Mouse (Mus musculus): ENCODE data around the gene Nrp1. TPM values are rescaled to one million over a fixed set of nuclear protein-coding genes. Genes with fewer than 3 reads are reported as not detected.

Gene Nrp1
- polyA plus RNA-seq, 1 experiment from 2014 or later = 42.8 TPM

GRCm38 (mm10) chr8:128391182-128391760 lies 32.9 kb downstream of the Nrp1 start:
- Histone ChIP-seq H3K27me3 (ENCODE audit: control insufficient read depth, insufficient read depth, low read length) (no peaks in the 10 kb centered on the region), H3K27ac (replicated peaks; ENCODE audit: low read depth, low read length) (no peak overlapping the region), H3K9me3 (replicated peaks; ENCODE audit: control insufficient read depth, low read length) (no peaks in the 10 kb centered on the region), H3K9ac (replicated peaks; ENCODE audit: low read length) (no peak overlapping the region), H3K36me3 (replicated peaks; ENCODE audit: control insufficient read depth, insufficient read depth, low read depth, low read length) (no peaks in the 10 kb centered on the region), H3K4me2 (ENCODE audit: low read depth, low read length) (no peak overlapping the region), H3K4me1 (ENCODE audit: control insufficient read depth, insufficient read depth, low read length) (no peaks in the 10 kb centered on the region), H3K4me3 (ENCODE audit: low read depth, low read length) (no peak overlapping the region)
- no peak for ATAC-seq (replicated peaks; ENCODE audit: insufficient number of reproducible peaks, low FRiP score, low TSS enrichment, low read depth)
- DNase-seq (ENCODE audit: low spot score) = no peak
- WGBS = 83% methylated on average over 4 of the region's 4 CpGs

DNA sequence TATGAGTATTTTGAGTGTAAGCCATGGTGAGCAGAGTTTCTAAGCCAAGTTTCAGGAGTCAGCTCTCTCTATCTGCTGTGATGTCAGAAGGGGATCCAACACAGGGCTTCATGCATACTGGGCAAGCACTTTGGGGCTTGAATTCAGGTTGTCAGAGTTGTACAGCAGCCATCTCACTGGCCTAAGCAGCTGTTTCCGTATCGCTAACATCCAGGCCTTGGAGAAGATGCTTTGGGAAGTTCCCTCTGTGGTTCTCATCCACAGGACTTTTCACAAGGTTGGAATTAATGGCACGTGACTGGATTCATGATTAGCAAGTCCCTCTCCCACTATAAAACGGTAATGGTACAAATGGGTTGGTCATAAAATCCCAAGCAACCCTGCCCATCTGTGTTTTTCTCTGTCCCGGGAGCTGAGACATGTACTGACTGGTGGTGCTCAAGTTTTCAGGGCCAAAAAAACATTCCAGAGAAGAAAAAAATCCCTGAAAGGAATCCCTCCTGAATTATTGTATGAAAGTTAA lies 36.3 kb downstream of the Nrp1 start:
- Histone ChIP-seq H3K27me3 (ENCODE audit: control insufficient read depth, insufficient read depth, low read length) (no peaks in the 10 kb centered on the region), H3K4me1 (ENCODE audit: control insufficient read depth, insufficient read depth, low read length) (no peaks in the 10 kb centered on the region), H3K27ac (replicated peaks; ENCODE audit: low read depth, low read length) (no peak overlapping the region), H3K4me2 (ENCODE audit: low read depth, low read length) (no peak overlapping the region), H3K9me3 (replicated peaks; ENCODE audit: control insufficient read depth, low read length) (no peaks in the 10 kb centered on the region), H3K9ac (replicated peaks; ENCODE audit: low read length) (no peak overlapping the region), H3K36me3 (replicated peaks; ENCODE audit: control insufficient read depth, insufficient read depth, low read depth, low read length) (no peaks in the 10 kb centered on the region), H3K4me3 (ENCODE audit: low read depth, low read length) (no peak overlapping the region)
- DNase-seq (ENCODE audit: low spot score) = no peak
- 81% methylated on average over 5 of the region's 5 CpGs for WGBS
- no peak for ATAC-seq (replicated peaks; ENCODE audit: insufficient number of reproducible peaks, low FRiP score, low TSS enrichment, low read depth)

GRCm38 (mm10) chr8:128396968-128397367 lies 38.6 kb downstream of the Nrp1 start:
- no peak overlapping the region for H3K27ac ChIP-seq (replicated peaks; ENCODE audit: low read depth, low read length)
- ATAC-seq (replicated peaks; ENCODE audit: insufficient number of reproducible peaks, low FRiP score, low TSS enrichment, low read depth) (no peak), DNase-seq (ENCODE audit: low spot score) (no peak)
- H3K4me1 ChIP-seq (ENCODE audit: control insufficient read depth, insufficient read depth, low read length) = no peaks in the 10 kb centered on the region
- no peaks in the 10 kb centered on the region for H3K27me3 ChIP-seq (ENCODE audit: control insufficient read depth, insufficient read depth, low read length)
- no peak overlapping the region for H3K4me2 ChIP-seq (ENCODE audit: low read depth, low read length)
- no peak overlapping the region for H3K9ac ChIP-seq (replicated peaks; ENCODE audit: low read length)
- 45% methylated on average over 7 of the region's 7 CpGs for WGBS
- no peaks in the 10 kb centered on the region for H3K36me3 ChIP-seq (replicated peaks; ENCODE audit: control insufficient read depth, insufficient read depth, low read depth, low read length)
- no peaks in the 10 kb centered on the region for H3K9me3 ChIP-seq (replicated peaks; ENCODE audit: control insufficient read depth, low read length)
- H3K4me3 ChIP-seq (ENCODE audit: low read depth, low read length) = no peak overlapping the region

DNA sequence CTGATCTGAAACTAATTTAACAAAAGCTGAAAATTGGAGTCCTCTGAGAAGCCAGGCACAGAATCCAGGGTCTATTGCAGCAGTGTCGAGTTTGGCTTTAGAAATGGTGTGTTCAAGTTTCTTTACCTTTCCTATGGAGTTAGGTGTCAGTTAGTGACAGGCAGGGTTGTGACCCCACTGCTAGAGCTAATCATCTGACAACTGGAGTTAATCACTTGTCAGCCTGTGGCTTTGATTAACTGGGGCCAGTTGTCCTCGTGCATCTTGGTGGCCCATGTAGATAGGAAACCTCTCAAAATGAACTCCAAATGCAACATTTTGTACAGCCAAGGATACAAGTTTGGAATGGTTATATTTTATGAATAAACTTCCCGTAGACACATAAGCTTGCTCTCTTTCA lies 39.0 kb downstream of the Nrp1 start:
- no peak overlapping the region for H3K27ac ChIP-seq (replicated peaks; ENCODE audit: low read depth, low read length)
- H3K36me3 ChIP-seq (replicated peaks; ENCODE audit: control insufficient read depth, insufficient read depth, low read depth, low read length) = no peaks in the 10 kb centered on the region
- H3K4me1 ChIP-seq (ENCODE audit: control insufficient read depth, insufficient read depth, low read length) = no peaks in the 10 kb centered on the region
- WGBS = 22% methylated on average over 3 of the region's 3 CpGs
- DNase-seq (ENCODE audit: low spot score) (peak; percentile 41), ATAC-seq (replicated peaks; ENCODE audit: insufficient number of reproducible peaks, low FRiP score, low TSS enrichment, low read depth) (no peak)
- no peaks in the 10 kb centered on the region for H3K9me3 ChIP-seq (replicated peaks; ENCODE audit: control insufficient read depth, low read length)
- no peak overlapping the region for H3K4me2 ChIP-seq (ENCODE audit: low read depth, low read length)
- H3K27me3 ChIP-seq (ENCODE audit: control insufficient read depth, insufficient read depth, low read length) = no peaks in the 10 kb centered on the region
- no peak overlapping the region for H3K9ac ChIP-seq (replicated peaks; ENCODE audit: low read length)
- no peak overlapping the region for H3K4me3 ChIP-seq (ENCODE audit: low read depth, low read length)

GRCm38 (mm10) chr8:128398472-128399091 lies 40.2 kb downstream of the Nrp1 start:
- Histone ChIP-seq H3K9ac (replicated peaks; ENCODE audit: low read length) (no peak overlapping the region), H3K4me1 (ENCODE audit: control insufficient read depth, insufficient read depth, low read length) (no peaks in the 10 kb centered on the region), H3K4me2 (ENCODE audit: low read depth, low read length) (no peak overlapping the region), H3K4me3 (ENCODE audit: low read depth, low read length) (no peak overlapping the region), H3K36me3 (replicated peaks; ENCODE audit: control insufficient read depth, insufficient read depth, low read depth, low read length) (no peaks in the 10 kb centered on the region), H3K27me3 (ENCODE audit: control insufficient read depth, insufficient read depth, low read length) (no peaks in the 10 kb centered on the region), H3K9me3 (replicated peaks; ENCODE audit: control insufficient read depth, low read length) (no peaks in the 10 kb centered on the region), H3K27ac (replicated peaks; ENCODE audit: low read depth, low read length) (no peak overlapping the region)
- WGBS = 77% methylated on average over 11 of the region's 11 CpGs
- DNase-seq (ENCODE audit: low spot score) (no peak), ATAC-seq (replicated peaks; ENCODE audit: insufficient number of reproducible peaks, low FRiP score, low TSS enrichment, low read depth) (no peak)

GRCm38 (mm10) chr8:128400286-128400685 lies 41.9 kb downstream of the Nrp1 start:
- Histone ChIP-seq H3K9ac (replicated peaks; ENCODE audit: low read length) (no peak overlapping the region), H3K4me2 (ENCODE audit: low read depth, low read length) (no peak overlapping the region), H3K4me1 (ENCODE audit: control insufficient read depth, insufficient read depth, low read length) (no peaks in the 10 kb centered on the region), H3K27ac (replicated peaks; ENCODE audit: low read depth, low read length) (no peak overlapping the region), H3K4me3 (ENCODE audit: low read depth, low read length) (no peak overlapping the region), H3K36me3 (replicated peaks; ENCODE audit: control insufficient read depth, insufficient read depth, low read depth, low read length) (no peaks in the 10 kb centered on the region), H3K9me3 (replicated peaks; ENCODE audit: control insufficient read depth, low read length) (no peaks in the 10 kb centered on the region), H3K27me3 (ENCODE audit: control insufficient read depth, insufficient read depth, low read length) (no peaks in the 10 kb centered on the region)
- no peak for DNase-seq (ENCODE audit: low spot score)
- 80% methylated on average over 5 of the region's 5 CpGs for WGBS
- no peak for ATAC-seq (replicated peaks; ENCODE audit: insufficient number of reproducible peaks, low FRiP score, low TSS enrichment, low read depth)

DNA sequence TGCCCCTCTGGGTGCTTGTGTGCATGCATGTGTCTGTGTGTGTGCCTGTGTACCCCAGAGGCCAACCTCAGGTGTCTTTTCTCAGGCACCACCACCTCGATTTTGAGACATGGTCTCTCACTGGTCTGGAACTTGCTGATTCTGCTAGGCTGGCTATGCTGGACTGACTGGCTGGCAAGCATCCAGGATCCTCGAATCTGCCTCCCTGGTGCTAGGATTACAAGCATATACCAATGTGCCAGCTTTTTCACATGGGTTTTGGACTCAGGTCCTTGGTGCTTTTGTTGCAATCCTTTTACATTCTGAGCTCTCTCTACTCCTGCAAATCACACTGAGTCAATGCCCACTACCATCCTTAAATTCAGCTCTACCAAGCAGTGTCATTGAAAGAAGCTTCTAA lies 46.5 kb downstream of the Nrp1 start:
- H3K27ac ChIP-seq (replicated peaks; ENCODE audit: low read depth, low read length) = no peak overlapping the region
- 79% methylated on average over 2 of the region's 2 CpGs for WGBS
- H3K36me3 ChIP-seq (replicated peaks; ENCODE audit: control insufficient read depth, insufficient read depth, low read depth, low read length) = no peaks in the 10 kb centered on the region
- no peak overlapping the region for H3K4me3 ChIP-seq (ENCODE audit: low read depth, low read length)
- H3K27me3 ChIP-seq (ENCODE audit: control insufficient read depth, insufficient read depth, low read length) = no peaks in the 10 kb centered on the region
- no peaks in the 10 kb centered on the region for H3K4me1 ChIP-seq (ENCODE audit: control insufficient read depth, insufficient read depth, low read length)
- no peak for DNase-seq (ENCODE audit: low spot score)
- no peak for ATAC-seq (replicated peaks; ENCODE audit: insufficient number of reproducible peaks, low FRiP score, low TSS enrichment, low read depth)
- no peak overlapping the region for H3K4me2 ChIP-seq (ENCODE audit: low read depth, low read length)
- no peak overlapping the region for H3K9ac ChIP-seq (replicated peaks; ENCODE audit: low read length)
- no peaks in the 10 kb centered on the region for H3K9me3 ChIP-seq (replicated peaks; ENCODE audit: control insufficient read depth, low read length)

GRCm38 (mm10) chr8:128413381-128413780 lies 55.0 kb downstream of the Nrp1 start:
- Histone ChIP-seq H3K27ac (replicated peaks; ENCODE audit: low read depth, low read length) (no peak overlapping the region), H3K36me3 (replicated peaks; ENCODE audit: control insufficient read depth, insufficient read depth, low read depth, low read length) (no peaks in the 10 kb centered on the region), H3K4me1 (ENCODE audit: control insufficient read depth, insufficient read depth, low read length) (no peaks in the 10 kb centered on the region), H3K4me3 (ENCODE audit: low read depth, low read length) (no peak overlapping the region), H3K9ac (replicated peaks; ENCODE audit: low read length) (no peak overlapping the region), H3K4me2 (ENCODE audit: low read depth, low read length) (no peak overlapping the region), H3K9me3 (replicated peaks; ENCODE audit: control insufficient read depth, low read length) (no peaks in the 10 kb centered on the region), H3K27me3 (ENCODE audit: control insufficient read depth, insufficient read depth, low read length) (no peaks in the 10 kb centered on the region)
- DNase-seq (ENCODE audit: low spot score) (no peak), ATAC-seq (replicated peaks; ENCODE audit: insufficient number of reproducible peaks, low FRiP score, low TSS enrichment, low read depth) (no peak)
- WGBS = 76% methylated on average over 4 of the region's 4 CpGs

Measured in embryonic facial prominence, embryonic 11.5 days (tissue).